Mouse (Mus musculus) CH12.LX (cell line): ENCODE results near the gene Ercc8. TPM values are rescaled to one million over a fixed set of nuclear protein-coding genes. Genes with fewer than 3 reads are reported as not detected.

ENCODE experiments used
- DNase-seq: peaks from one replicate; pipeline ENCODE4 v3.0.0-alpha.2; 2013; ENCODE audit errors: extremely low read depth
- H3K27ac ChIP-seq: 2 replicates; pipeline ENCODE4 v1.5.1; 2012; ENCODE audit warnings: low read depth, mild to moderate bottlenecking, control low read depth, moderate library complexity; ENCODE audit not compliant: insufficient read depth
- H3K27me3 ChIP-seq: replicated peaks from 2 replicates; pipeline ENCODE3; 2012; ENCODE audit warnings: inconsistent platforms
- H3K36me3 ChIP-seq, 2 experiments: replicated peaks in 1 of 2; 2 replicates each; pipeline versions ENCODE3 to v1.6.1; 2012; ENCODE audit warnings: inconsistent platforms in 1 of 2, low read length in 1 of 2, mild to moderate bottlenecking in 1 of 2, mixed read lengths in 1 of 2, moderate library complexity in 1 of 2; ENCODE audit not compliant: control insufficient read depth in 1 of 2, insufficient read depth in 1 of 2
- H3K4me1 ChIP-seq, 2 experiments: 2 replicates each; pipeline ENCODE4 v1.6.1; 2012; ENCODE audit warnings: inconsistent platforms in 1 of 2, moderate library complexity in 1 of 2; ENCODE audit not compliant: insufficient read depth in 2 of 2, control insufficient read depth in 1 of 2
- H3K4me2 ChIP-seq: 2 replicates; pipeline ENCODE4 v1.6.1; 2012; ENCODE audit warnings: low read depth, mild to moderate bottlenecking, control low read depth; ENCODE audit not compliant: poor library complexity, insufficient read depth, severe bottlenecking
- H3K4me3 ChIP-seq, 3 experiments: fragments of 150-350 bp in 1 of 3; sonication (generic) in 1 of 3; replicated peaks in 1 of 3; 2 replicates each; pipeline versions ENCODE3 to v1.5.1; 2011 to 2012; ENCODE audit warnings: low read depth in 2 of 3, low read length in 2 of 3, mild to moderate bottlenecking in 2 of 3, moderate library complexity in 2 of 3, control low read depth in 1 of 3, improper control_type of control experiment in 1 of 3, inconsistent platforms in 1 of 3, mixed read lengths in 1 of 3; ENCODE audit not compliant: poor library complexity in 1 of 3
- H3K79me2 ChIP-seq: replicated peaks from 2 replicates; pipeline ENCODE4 v1.6.1; 2012; ENCODE audit warnings: mild to moderate bottlenecking, moderate library complexity; ENCODE audit not compliant: control insufficient read depth, poor library complexity, insufficient read depth, severe bottlenecking; ENCODE audit errors: extremely low read depth
- H3K9ac ChIP-seq: 2 replicates; pipeline ENCODE4 v1.6.1; 2012; ENCODE audit warnings: low read depth, mild to moderate bottlenecking, control low read depth, moderate library complexity; ENCODE audit not compliant: insufficient read depth
- H3K9me3 ChIP-seq: replicated peaks from 2 replicates; pipeline ENCODE3; 2012; ENCODE audit warnings: low read length, inconsistent platforms, mixed read lengths
- BHLHE40 ChIP-seq: IDR thresholded peaks from 2 replicates; pipeline ENCODE4 v1.6.1; 2011; ENCODE audit warnings: mild to moderate bottlenecking, low read depth, low read length, improper control_type of control experiment
- CHD1 ChIP-seq: IDR thresholded peaks from 2 replicates; pipeline ENCODE4 v1.6.1; 2012; ENCODE audit warnings: low read depth, low read length, improper control_type of control experiment, inconsistent platforms
- CHD2 ChIP-seq: IDR thresholded peaks from 2 replicates; pipeline ENCODE4 v1.6.1; 2011; ENCODE audit warnings: low read length, improper control_type of control experiment
- CTCF ChIP-seq, 2 experiments: IDR thresholded peaks in 1 of 2; conservative IDR thresholded peaks in 1 of 2; 2 replicates each; pipeline ENCODE4 v1.5.1; 2011 to 2012; ENCODE audit warnings: low read depth in 2 of 2, low read length in 2 of 2, improper control_type of control experiment in 1 of 2, inconsistent platforms in 1 of 2, mild to moderate bottlenecking in 1 of 2, moderate library complexity in 1 of 2
- E2F4 ChIP-seq: IDR thresholded peaks from 2 replicates; pipeline ENCODE4 v1.6.1; 2011; ENCODE audit warnings: low read depth, low read length, improper control_type of control experiment; ENCODE audit not compliant: insufficient replicate concordance
- GABPA ChIP-seq: IDR thresholded peaks from 2 replicates; pipeline ENCODE4 v1.6.1; 2012; ENCODE audit warnings: low read depth, low read length, improper control_type of control experiment, inconsistent platforms; ENCODE audit not compliant: insufficient replicate concordance
- IRF4 ChIP-seq: IDR thresholded peaks from 2 replicates; pipeline ENCODE4 v1.6.1; 2014; ENCODE audit warnings: low read depth, mild to moderate bottlenecking, inconsistent platforms, low read length, improper control_type of control experiment
- JUND ChIP-seq: conservative IDR thresholded peaks from 2 replicates; pipeline ENCODE4 v1.6.1; 2011; ENCODE audit warnings: low read depth, low read length, improper control_type of control experiment
- MYC ChIP-seq: IDR thresholded peaks from 2 replicates; pipeline ENCODE4 v1.6.1; 2011; ENCODE audit warnings: low read depth, mild to moderate bottlenecking, improper control_type of control experiment, low read length
- POLR2A ChIP-seq: IDR thresholded peaks from 2 replicates; pipeline ENCODE4 v1.6.1; 2011; ENCODE audit warnings: low read depth, mild to moderate bottlenecking, improper control_type of control experiment, low read length
- POLR2AphosphoS2 ChIP-seq: IDR thresholded peaks from 2 replicates; pipeline ENCODE4 v1.6.1; 2011; ENCODE audit warnings: low read depth, low read length, improper control_type of control experiment
- RAD21 ChIP-seq: IDR thresholded peaks from 2 replicates; pipeline ENCODE4 v1.6.1; 2011; ENCODE audit warnings: low read depth, mild to moderate bottlenecking, low read length, improper control_type of control experiment, moderate library complexity
- SIN3A ChIP-seq: IDR thresholded peaks from 2 replicates; pipeline ENCODE4 v1.6.1; 2012; ENCODE audit warnings: low read length, improper control_type of control experiment, inconsistent platforms
- SMC3 ChIP-seq: IDR thresholded peaks from 2 replicates; pipeline ENCODE4 v1.6.1; 2011; ENCODE audit warnings: low read depth, low read length, improper control_type of control experiment
- TCF12 ChIP-seq: IDR thresholded peaks from 2 replicates; pipeline ENCODE4 v1.6.1; 2014; ENCODE audit warnings: low read depth, mild to moderate bottlenecking, inconsistent platforms, low read length, improper control_type of control experiment
- UBTF ChIP-seq: IDR thresholded peaks from 2 replicates; pipeline ENCODE4 v1.6.1; 2012; ENCODE audit warnings: low read depth, mild to moderate bottlenecking, inconsistent platforms, low read length, improper control_type of control experiment, moderate library complexity
- USF2 ChIP-seq: conservative IDR thresholded peaks from 2 replicates; pipeline ENCODE4 v1.6.1; 2011; ENCODE audit warnings: low read depth, low read length, improper control_type of control experiment
- ZC3H11A ChIP-seq: IDR thresholded peaks from 2 replicates; pipeline ENCODE4 v1.6.1; 2012; ENCODE audit warnings: low read depth, mild to moderate bottlenecking, inconsistent platforms, low read length, improper control_type of control experiment
- ZKSCAN1 ChIP-seq: IDR thresholded peaks from 2 replicates; pipeline ENCODE4 v1.6.1; 2012; ENCODE audit warnings: low read depth, inconsistent platforms, low read length, improper control_type of control experiment, borderline replicate concordance
- ZMIZ1 ChIP-seq: IDR thresholded peaks from 2 replicates; pipeline ENCODE4 v1.6.1; 2012; ENCODE audit warnings: low read depth, mild to moderate bottlenecking, inconsistent platforms, low read length, improper control_type of control experiment
- dilution Hi-C: fragments of 300-500 bp; cut with MboI; formaldehyde crosslinking; loops from 2 replicates; pipeline ENCODE4 v1.14.3; 2020; ENCODE audit warnings: low sequenced_read_pairs; ENCODE audit not compliant: extremely low pct_unique_long_range_greater_than_20kb, extremely low pct_ligation_motif_present
- in situ Hi-C: fragments of 300-500 bp; cut with MboI; formaldehyde crosslinking; loops from 3 replicates; pipeline ENCODE4 v1.14.3; 2019; ENCODE audit warnings: low sequenced_read_pairs, low pct_ligation_motif_present, low pct_unique_long_range_greater_than_20kb, mixed read lengths
- polyA plus RNA-seq: library from polyadenylated mRNA; unstranded; fragments of >175 nt; gene quantifications from 2 replicates; pipeline ENCODE4 v1.2.1, GENCODE M21; 2012; ENCODE audit warnings: low read depth; ENCODE audit not compliant: insufficient read length
- total RNA-seq, 2 experiments: library from RNA; depleted of rRNA; stranded (reverse); fragments of 300-350 nt in 1 of 2; fragments of >200 nt in 1 of 2; gene quantifications; 2 replicates each; pipeline ENCODE4 v1.2.3; 2012 to 2014

The Ercc8 gene
- total and polyA plus RNA-seq, 3 experiments: 20.0 to 29.4 (median 20.7) TPM

GRCm38 (mm10) chr13:108159963-108160362 lies 1.4 kb downstream of the Ercc8 start:
- Histone ChIP-seq H3K4me2 (peak overlapping the region; percentile 99), H3K9me3 (no peaks in the 10 kb centered on the region), H3K36me3 (peaks cover 17 to 46% of the 10 kb centered on the region in 2 experiments), H3K27ac (no peak overlapping the region), H3K9ac (peak overlapping the region; percentile 64; the same call in 1 of the 2 replicates), H3K4me1 (peaks cover 5 to 32% of the 10 kb centered on the region in 2 experiments; a peak in 2 of 4 replicates), H3K79me2 (peaks cover 33% of the 10 kb centered on the region), H3K27me3 (no peaks in the 10 kb centered on the region), H3K4me3 (peak overlapping the region; percentile 52 to 96 (median 88))
- dilution Hi-C loops: no loop called here
- in situ Hi-C loops: loop anchor here (10.0 kb wide), 1 partner anchor 835 kb away; no protein-coding TSS in a partner anchor
- TF ChIP-seq CTCF (conservative IDR thresholded peaks at IDR 0.05 in 1 of 2, IDR thresholded peaks at IDR 0.05 in 1 of 2; ENCODE audit: low read depth in 2 of 2, low read length in 2 of 2) (peak; percentile 8 to 52; a peak in 2 of 4 replicates), TCF12 (no peak)
- DNase-seq: no peak

- Histone ChIP-seq H3K9me3 (no peaks in the 10 kb centered on the region), H3K36me3 (peaks cover 24 to 57% of the 10 kb centered on the region in 2 experiments), H3K27ac (no peak overlapping the region), H3K79me2 (peaks cover 18% of the 10 kb centered on the region), H3K4me1 (peaks cover 5 to 19% of the 10 kb centered on the region in 2 experiments; a peak in 3 of 4 replicates), H3K4me3 (no peak overlapping the region), H3K27me3 (no peaks in the 10 kb centered on the region), H3K4me2 (no peak overlapping the region), H3K9ac (no peak overlapping the region)
- dilution Hi-C loops (no loop called here), in situ Hi-C loops (no loop called here)
- no peak for DNase-seq
- TF ChIP-seq SIN3A (no peak), ZKSCAN1 (no peak), CHD1 (no peak), RAD21 (no peak), USF2 (no peak), E2F4 (no peak), GABPA (no peak), MYC (no peak), ZC3H11A (no peak), BHLHE40 (no peak), TCF12 (no peak), SMC3 (no peak), POLR2AphosphoS2 (no peak), POLR2A (no peak), CHD2 (no peak), UBTF (no peak), ZMIZ1 (no peak), IRF4 (no peak), CTCF (conservative IDR thresholded peaks at IDR 0.05 in 1 of 2, IDR thresholded peaks at IDR 0.05 in 1 of 2; ENCODE audit: low read depth in 2 of 2, low read length in 2 of 2) (no peak), JUND (no peak)
These were observed 5.4 kb downstream of the Ercc8 start for GRCm38 (mm10) chr13:108163912-108164311.
